Comparison of ENCODE assay signal across 8 mouse cellular contexts in genomic region chr17:27655089-27656010, GRCm38 (mm10). TPM values are rescaled to one million over a fixed set of nuclear protein-coding genes. Genes with fewer than 3 reads are reported as not detected.
DNase-seq lines count a peak whose midpoint lies in the region; ATAC-seq and TF ChIP-seq lines count a peak whose summit lies in the region.

Pacsin1 (plus strand) TSS chr17:27655509.

- peak; percentile 71 for ATAC-seq in forebrain, embryonic 11.5 days (replicated peaks; ENCODE audit: low FRiP score)
- peak; percentile 50; the same call in 1 of the 2 replicates for ATAC-seq in intestine, postnatal 0 days
- ATAC-seq in limb, embryonic 14.5 days (ENCODE audit: low FRiP score, low read depth) = peak; percentile 52; the same call in 1 of the 2 replicates
- peak; percentile 86 for ATAC-seq in neural tube, embryonic 13.5 days (ENCODE audit: low read depth)

- no peaks in the 10 kb centered on the region for H3K36me3 ChIP-seq in heart, adult 2 months (ENCODE audit: control insufficient read depth, insufficient read depth, low read length)
- no peaks in the 10 kb centered on the region for H3K36me3 ChIP-seq in forebrain, embryonic 11.5 days (ENCODE audit: control insufficient read depth, insufficient read depth, low read length)
- H3K36me3 ChIP-seq in intestine, postnatal 0 days (ENCODE audit: control insufficient read depth, insufficient read depth) = no peaks in the 10 kb centered on the region
- no peaks in the 10 kb centered on the region for H3K36me3 ChIP-seq in limb, embryonic 14.5 days (ENCODE audit: control insufficient read depth, insufficient read depth, low read length)
- H3K36me3 ChIP-seq in neural tube, embryonic 13.5 days = no peaks in the 10 kb centered on the region

- no peaks in the 10 kb centered on the region for H3K9me3 ChIP-seq in forebrain, embryonic 11.5 days (ENCODE audit: control insufficient read depth, low read length)
- H3K9me3 ChIP-seq in intestine, postnatal 0 days (ENCODE audit: control insufficient read depth) = no peaks in the 10 kb centered on the region
- no peaks in the 10 kb centered on the region for H3K9me3 ChIP-seq in limb, embryonic 14.5 days (ENCODE audit: control insufficient read depth, low read length)
- H3K9me3 ChIP-seq in neural tube, embryonic 13.5 days = no peaks in the 10 kb centered on the region

- H3K79me2 ChIP-seq in heart, adult 2 months (replicated peaks; ENCODE audit: control insufficient read depth, insufficient read depth, low read length) = no peaks in the 10 kb centered on the region

- 0 out of 2 replicates have a peak within 1 kb of the TSS, but pooled peaks have one; percentile 23 for H3K9ac ChIP-seq in heart, adult 2 months (ENCODE audit: low read depth, low read length)
- peak within 1 kb of the TSS; percentile 60 for H3K9ac ChIP-seq in forebrain, embryonic 11.5 days (ENCODE audit: low read length)
- peak within 1 kb of the TSS; percentile 22; the same call in 1 of the 2 replicates for H3K9ac ChIP-seq in intestine, postnatal 0 days (ENCODE audit: low read depth, low read length)
- peak within 1 kb of the TSS; percentile 43 for H3K9ac ChIP-seq in limb, embryonic 14.5 days (ENCODE audit: low read depth, low read length, severe bottlenecking)
- peak within 1 kb of the TSS; percentile 83 for H3K9ac ChIP-seq in neural tube, embryonic 13.5 days

- TF ChIP-seq CTCF in heart, adult 2 months (IDR thresholded peaks at IDR 0.05) = no peak
- TF ChIP-seq CTCF in bone marrow macrophage, adult 2 months (IDR thresholded peaks at IDR 0.05; ENCODE audit: low read depth, low read length) = no peak
- TF ChIP-seq CTCF in intestine, postnatal 0 days (IDR thresholded peaks at IDR 0.05; ENCODE audit: low read depth) = peak; percentile 14; the same call in 1 of the 2 replicates

- no peak for TF ChIP-seq POLR2A in heart, adult 2 months (IDR thresholded peaks at IDR 0.05; ENCODE audit: insufficient read depth, low read depth, low read length)
- TF ChIP-seq POLR2A in bone marrow macrophage, adult 2 months (IDR thresholded peaks at IDR 0.05; ENCODE audit: borderline replicate concordance, low read depth, low read length) = no peak
- TF ChIP-seq POLR2A in limb, embryonic 14.5 days (IDR thresholded peaks at IDR 0.05; ENCODE audit: borderline replicate concordance, extremely low read depth, insufficient read depth, insufficient read length) = no peak

- no peaks in the 10 kb centered on the region for H3K4me1 ChIP-seq in heart, adult 2 months (ENCODE audit: control insufficient read depth, insufficient read depth, low read length)
- peaks cover 2% of the 10 kb centered on the region; the same call in 1 of the 2 replicates for H3K4me1 ChIP-seq in bone marrow macrophage, adult 2 months (ENCODE audit: control insufficient read depth, insufficient read depth, low read length)
- H3K4me1 ChIP-seq in forebrain, embryonic 11.5 days (replicated peaks; ENCODE audit: control insufficient read depth, insufficient read depth, low read length) = peaks cover 6% of the 10 kb centered on the region
- H3K4me1 ChIP-seq in intestine, postnatal 0 days (replicated peaks; ENCODE audit: control insufficient read depth, insufficient read depth, low read length) = no peaks in the 10 kb centered on the region
- H3K4me1 ChIP-seq in limb, embryonic 14.5 days (ENCODE audit: control insufficient read depth, insufficient read depth, low read length) = peaks cover 13% of the 10 kb centered on the region
- H3K4me1 ChIP-seq in neural tube, embryonic 13.5 days (replicated peaks) = peaks cover 28% of the 10 kb centered on the region

- H3K27ac ChIP-seq in heart, adult 2 months = no peak within 1 kb of the TSS
- no peak within 1 kb of the TSS for H3K27ac ChIP-seq in bone marrow macrophage, adult 2 months (ENCODE audit: insufficient read depth, low read depth, low read length)
- H3K27ac ChIP-seq in forebrain, embryonic 11.5 days (ENCODE audit: low read depth, low read length) = no peak within 1 kb of the TSS
- no peak within 1 kb of the TSS for H3K27ac ChIP-seq in intestine, postnatal 0 days (ENCODE audit: low read depth, low read length)
- no peak within 1 kb of the TSS for H3K27ac ChIP-seq in limb, embryonic 14.5 days (replicated peaks; ENCODE audit: low read depth, low read length)
- peak within 1 kb of the TSS; percentile 76 for H3K27ac ChIP-seq in neural tube, embryonic 13.5 days (replicated peaks)

- peaks cover 11% of the 10 kb centered on the region for H3K27me3 ChIP-seq in heart, adult 2 months (ENCODE audit: control insufficient read depth, insufficient read depth, low read length)
- H3K27me3 ChIP-seq in forebrain, embryonic 11.5 days (ENCODE audit: control insufficient read depth, insufficient read depth, low read length) = peaks cover 21% of the 10 kb centered on the region
- peaks cover 30% of the 10 kb centered on the region for H3K27me3 ChIP-seq in intestine, postnatal 0 days (replicated peaks; ENCODE audit: control insufficient read depth, insufficient read depth, low read length)
- peaks cover 18% of the 10 kb centered on the region; the same call in 1 of the 2 replicates for H3K27me3 ChIP-seq in limb, embryonic 14.5 days (ENCODE audit: control insufficient read depth, insufficient read depth, low read length)
- peaks cover 26% of the 10 kb centered on the region for H3K27me3 ChIP-seq in neural tube, embryonic 13.5 days

- intact Hi-C loops in heart, adult 2 months (cut with DNase I) = loop anchor here (10.0 kb wide), 1 partner anchor 229 kb away; no protein-coding TSS in a partner anchor
- intact Hi-C loops in heart, postnatal 25 days (cut with DNase I) = no loop called here

- 5% methylated on average over 65 of the region's 65 CpGs for WGBS in heart, adult 2 months
- WGBS in forebrain, embryonic 11.5 days = 1% methylated on average over 59 of the region's 65 CpGs
- 3% methylated on average over 60 of the region's 65 CpGs for WGBS in intestine, postnatal 0 days
- WGBS in limb, embryonic 14.5 days = 3% methylated on average over 27 of the region's 65 CpGs
- 2% methylated on average over 52 of the region's 65 CpGs for WGBS in neural tube, embryonic 13.5 days

- TF ChIP-seq EP300 in heart, adult 2 months (IDR thresholded peaks at IDR 0.05; ENCODE audit: insufficient read depth, low read depth, low read length) = no peak

- peak within 1 kb of the TSS; percentile 92 for H3K4me2 ChIP-seq in forebrain, embryonic 11.5 days (ENCODE audit: low read depth, low read length, severe bottlenecking)
- H3K4me2 ChIP-seq in intestine, postnatal 0 days (replicated peaks; ENCODE audit: low read depth) = peak within 1 kb of the TSS; percentile 65
- peak within 1 kb of the TSS; percentile 73 for H3K4me2 ChIP-seq in limb, embryonic 14.5 days (replicated peaks; ENCODE audit: low read depth, low read length, severe bottlenecking)
- H3K4me2 ChIP-seq in neural tube, embryonic 13.5 days = peak within 1 kb of the TSS; percentile 72

- DNase-seq in heart, adult 2 months = peak; percentile 36 to 42
- DNase-seq in heart, postnatal 25 days (ENCODE audit: low spot score) = no peak
- DNase-seq in forebrain, embryonic 11.5 days (ENCODE audit: low spot score) = peak; percentile 78
- DNase-seq in limb, embryonic 14.5 days (ENCODE audit: low spot score) = no peak
- peak; percentile 83 for DNase-seq in thymus, postnatal 14 days

- 0 out of 2 replicates have a peak within 1 kb of the TSS, but pooled peaks have one; percentile 0 for H3K4me3 ChIP-seq in heart, adult 2 months
- H3K4me3 ChIP-seq in bone marrow macrophage, adult 2 months (ENCODE audit: insufficient read depth, low read length) = peak within 1 kb of the TSS; percentile 45
- peak within 1 kb of the TSS; percentile 45 for H3K4me3 ChIP-seq in forebrain, embryonic 11.5 days (ENCODE audit: low read depth, low read length)
- H3K4me3 ChIP-seq in intestine, postnatal 0 days (ENCODE audit: low read depth, low read length) = peak within 1 kb of the TSS; percentile 41
- H3K4me3 ChIP-seq in limb, embryonic 14.5 days (replicated peaks; ENCODE audit: low read length) = peak within 1 kb of the TSS; percentile 39
- peak within 1 kb of the TSS; percentile 60 for H3K4me3 ChIP-seq in neural tube, embryonic 13.5 days

RNA-seq across cellular contexts. Expression of gene Pacsin1, which starts in this region (rescaled TPM):
- under 1 TPM; 0.44 to 0.45 TPM for total RNA-seq in heart, adult 2 months (2021)
- polyA plus RNA-seq in heart, adult 2 months (2012; rRNA removed) = 0.29 and 0.61 TPM in 2 replicates
- total RNA-seq in heart, postnatal 25 days (2021) = under 1 TPM; 0.25 to 0.62 TPM
- polyA plus RNA-seq in bone marrow macrophage, adult 2 months (2012; ENCODE audit: insufficient read depth, insufficient read length, missing spikeins) = not detected in 2 replicates
- 4.7 and 5.3 TPM in 2 replicates for polyA plus RNA-seq in forebrain, embryonic 11.5 days (2014; fragmentation: Nextera tagmentation; extraction: Ambion mirVana)
- polyA plus RNA-seq in intestine, postnatal 0 days (2015; fragmentation: Nextera tagmentation; extraction: Ambion mirVana) = 1.2 and 1.4 TPM in 2 replicates
- 2.4 and 3.3 TPM in 2 replicates for polyA plus RNA-seq in limb, embryonic 14.5 days (2012; rRNA removed)
- polyA plus RNA-seq in limb, embryonic 14.5 days (2014; fragmentation: Nextera tagmentation; extraction: Ambion mirVana) = 3.3 and 4.5 TPM in 2 replicates
- 29.6 and 32.1 TPM in 2 replicates for polyA plus RNA-seq in neural tube, embryonic 13.5 days (2015; fragmentation: Nextera tagmentation; extraction: Ambion mirVana)

Comparison
In these comparisons a context has a peak if more than half of its experiments do, and no peak if none do; other contexts are left out.
1. Peak in DNase-seq, H3K4me3 ChIP-seq and H3K9ac ChIP-seq in heart, adult 2 months; RNA of the gene not detected or under 1 TPM.
2. DNase-seq: peak in forebrain, embryonic 11.5 days (single experiment) and thymus, postnatal 14 days (single experiment); none in heart, postnatal 25 days (single experiment) and limb, embryonic 14.5 days (single experiment).
3. H3K4me3 ChIP-seq: peak in every context shown above with its lines; median percentile 60 in neural tube, embryonic 13.5 days; 45 in bone marrow macrophage, adult 2 months; 45 in forebrain, embryonic 11.5 days; 41 in intestine, postnatal 0 days; 39 in limb, embryonic 14.5 days; 0 in heart, adult 2 months.
4. H3K9ac ChIP-seq: peak in every context shown above with its lines; median percentile 83 in neural tube, embryonic 13.5 days; 60 in forebrain, embryonic 11.5 days; 43 in limb, embryonic 14.5 days; 23 in heart, adult 2 months; 22 in intestine, postnatal 0 days.
5. Peak in every context shown above with its lines, with median percentiles within 50 percentile points of each other: ATAC-seq and H3K4me2 ChIP-seq.